In the genomic region with DNA sequence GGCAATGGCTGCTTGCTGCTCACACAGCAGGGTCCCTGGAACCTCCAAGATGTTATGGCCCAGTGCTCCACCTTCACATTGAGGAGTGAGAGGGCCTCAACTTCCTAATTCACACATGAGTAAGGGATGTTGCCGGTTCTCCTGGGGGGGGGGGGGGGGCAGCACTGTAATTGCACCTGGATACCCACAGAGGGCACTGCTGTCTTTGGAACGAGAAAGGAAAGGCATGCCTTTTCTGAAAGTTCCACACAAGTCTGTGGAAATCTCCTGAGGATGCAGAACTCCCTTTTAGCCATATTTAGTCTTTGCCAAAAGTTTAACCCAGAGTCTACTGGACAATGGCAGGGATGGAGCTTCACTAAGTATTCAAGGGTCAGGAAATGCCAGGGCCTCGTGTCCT, we compare ENCODE assay signal across 10 mouse cellular contexts. TPM values are rescaled to one million over a fixed set of nuclear protein-coding genes. Genes with fewer than 3 reads are reported as not detected.
DNase-seq lines count a peak whose midpoint lies in the region; ATAC-seq and TF ChIP-seq lines count a peak whose summit lies in the region.
"Had no signal": no experiment of that assay in that cellular context is flagged by ENCODE, and none has a peak within 500 bp of the region (broad histone marks: within the 10 kb centered on the region; RNA-seq: fewer than 3 reads in every experiment).

No protein-coding gene starts in this region.

- no peak overlapping the region for H3K9ac ChIP-seq in hindbrain, embryonic 14.5 days
- H3K9ac ChIP-seq in hindbrain, embryonic 12.5 days, result no peak overlapping the region

- no peak overlapping the region for H3K27ac ChIP-seq in hindbrain, embryonic 14.5 days
- no peak overlapping the region for H3K27ac ChIP-seq in hindbrain, embryonic 12.5 days
- no peak overlapping the region; the same call in 1 of the 2 replicates for H3K27ac ChIP-seq in testis, adult 2 months (ENCODE audit: control insufficient read depth, insufficient read depth, low read depth, low read length)

- no peaks in the 10 kb centered on the region for H3K9me3 ChIP-seq in hindbrain, embryonic 14.5 days (ENCODE audit: control insufficient read depth, low read length)
- no peaks in the 10 kb centered on the region for H3K9me3 ChIP-seq in hindbrain, embryonic 12.5 days (replicated peaks)

- no peak for TF ChIP-seq POLR2A in testis, adult 2 months (IDR thresholded peaks at IDR 0.05; ENCODE audit: control insufficient read depth, low read depth, low read length)

- no peak overlapping the region for H3K4me2 ChIP-seq in hindbrain, embryonic 14.5 days (replicated peaks)
- no peak overlapping the region for H3K4me2 ChIP-seq in hindbrain, embryonic 12.5 days (replicated peaks)

- 0 out of 2 replicates have a peak, but pooled peaks cover 8% of the 10 kb centered on the region for H3K4me1 ChIP-seq in hindbrain, embryonic 14.5 days (replicated peaks; ENCODE audit: control insufficient read depth, insufficient read depth, low read length)
- peaks cover 16% of the 10 kb centered on the region for H3K4me1 ChIP-seq in hindbrain, embryonic 12.5 days
- H3K4me1 ChIP-seq in testis, adult 2 months (ENCODE audit: control insufficient read depth, insufficient read depth, low read length), result peaks cover 3% of the 10 kb centered on the region

- no peak overlapping the region for H3K4me3 ChIP-seq in hindbrain, embryonic 14.5 days (replicated peaks; ENCODE audit: low read length)
- H3K4me3 ChIP-seq in hindbrain, embryonic 12.5 days, result no peak overlapping the region
- H3K4me3 ChIP-seq in testis, adult 2 months (ENCODE audit: control insufficient read depth, low read depth, low read length), result no peak overlapping the region
- H3K4me3 ChIP-seq: erythroblast, embryonic 14.5 days had no signal

- H3K27me3 ChIP-seq in hindbrain, embryonic 14.5 days (ENCODE audit: control insufficient read depth, insufficient read depth, low read length), result no peaks in the 10 kb centered on the region
- H3K27me3 ChIP-seq in hindbrain, embryonic 12.5 days, result no peaks in the 10 kb centered on the region
- no peaks in the 10 kb centered on the region for H3K27me3 ChIP-seq in testis, adult 2 months (ENCODE audit: control insufficient read depth, insufficient read depth, low read length)

- DNase-seq in hindbrain, embryonic 14.5 days (ENCODE audit: low spot score), result peak; percentile 50
- no peak for DNase-seq in testis, postnatal 10 days (ENCODE audit: low spot score)
- DNase-seq in embryo, embryonic 10.5 days (ENCODE audit: low spot score), result peak; percentile 53
- no peak for DNase-seq in yolk sac, embryonic 10.5 days (ENCODE audit: low spot score)
- no peak for DNase-seq in kidney, postnatal 10 days
- DNase-seq: adrenal gland, postnatal 25 days; kidney, adult 11 months had no signal

- WGBS in hindbrain, embryonic 14.5 days, result 37% methylated on average over 3 of the region's 3 CpGs
- 43% methylated on average over 3 of the region's 3 CpGs for WGBS in hindbrain, embryonic 12.5 days

- peak; percentile 35; the same call in 1 of the 2 replicates for TF ChIP-seq CTCF in testis, adult 2 months (IDR thresholded peaks at IDR 0.05; ENCODE audit: control insufficient read depth, insufficient read depth, insufficient replicate concordance, low read depth, low read length)

- H3K36me3 ChIP-seq in hindbrain, embryonic 14.5 days (replicated peaks; ENCODE audit: control insufficient read depth, insufficient read depth), result 0 out of 2 replicates have a peak, but pooled peaks cover under 1% of the 10 kb centered on the region
- H3K36me3 ChIP-seq in hindbrain, embryonic 12.5 days, result no peaks in the 10 kb centered on the region
- H3K36me3 ChIP-seq in testis, adult 2 months (ENCODE audit: control insufficient read depth, insufficient read depth, low read length), result no peaks in the 10 kb centered on the region

- no peak for ATAC-seq in hindbrain, embryonic 14.5 days (ENCODE audit: low FRiP score)
- ATAC-seq in hindbrain, embryonic 12.5 days (ENCODE audit: low FRiP score), result no peak

RNA-seq across cellular contexts. Expression of a gene that starts 17.2 kb away (rescaled TPM):
- 2.7 and 4.4 TPM in 2 replicates for polyA plus RNA-seq in hindbrain, embryonic 14.5 days (2014; fragmentation: Nextera tagmentation; extraction: Ambion mirVana)
- polyA plus RNA-seq in hindbrain, embryonic 12.5 days (2016; fragmentation: Nextera tagmentation; extraction: Ambion mirVana), result 12.4 and 12.7 TPM in 2 replicates
- polyA plus RNA-seq in testis, adult 2 months (2012; rRNA removed), result 6.0 and 6.2 TPM in 2 replicates

Comparison
In these comparisons a context has a peak if more than half of its experiments do, and no peak if none do; other contexts are left out.
1. DNase-seq: peak in hindbrain, embryonic 14.5 days (single experiment) and embryo, embryonic 10.5 days (single experiment); none in testis, postnatal 10 days (single experiment), yolk sac, embryonic 10.5 days (single experiment) and kidney, postnatal 10 days (single experiment).